Mouse (Mus musculus): Measurements from ENCODE around the gene Gm28363. TPM values are rescaled to one million over a fixed set of nuclear protein-coding genes. Genes with fewer than 3 reads are reported as not detected.
"Not testable (repeated sequence)": the region's sequence is repeated elsewhere in the genome, so short reads cannot be mapped to it uniquely, and the experiment has no call there.

Gm28363 gene
- not detected in 2 replicates for polyA plus RNA-seq (2015; fragmentation: Nextera tagmentation; extraction: Ambion mirVana)

DNA sequence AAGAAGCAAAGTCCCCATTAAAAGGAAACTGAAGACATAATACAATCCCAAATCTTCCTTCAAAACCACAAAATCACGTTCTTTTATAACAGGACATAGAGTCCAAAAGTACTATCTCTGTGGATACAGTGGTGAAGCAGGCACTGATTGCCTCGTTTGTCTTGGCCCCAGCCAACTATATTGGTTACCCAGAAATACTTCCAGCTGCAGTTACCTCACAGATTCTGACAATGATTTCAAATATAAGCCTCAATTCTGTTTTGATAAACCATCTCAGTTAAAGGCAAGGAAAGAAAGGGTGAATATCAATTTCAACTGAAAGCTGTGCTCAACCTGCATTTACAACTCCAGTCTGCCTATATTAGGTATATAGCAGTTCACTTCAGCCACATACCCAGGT is at the start of gene Gm28363:
Gene Gm28363, plus strand, starts transcription at position 301 of the 400 bp plus-strand sequence.
- not testable (repeated sequence) for H3K4me2 ChIP-seq (replicated peaks; ENCODE audit: low read depth, low read length); H3K9me3 ChIP-seq (ENCODE audit: low read length); H3K36me3 ChIP-seq (ENCODE audit: insufficient read depth, low read length); ATAC-seq (ENCODE audit: low FRiP score, low TSS enrichment); H3K4me3 ChIP-seq (ENCODE audit: low read length); H3K4me1 ChIP-seq (ENCODE audit: insufficient read depth, low read length); H3K27me3 ChIP-seq (ENCODE audit: insufficient read depth, low read length); H3K9ac ChIP-seq (replicated peaks; ENCODE audit: low read length); H3K27ac ChIP-seq (ENCODE audit: low read length)
- WGBS = 57% methylated on average over 2 of the region's 2 CpGs

- not testable (repeated sequence) for H3K4me3 ChIP-seq (ENCODE audit: low read length); H3K27ac ChIP-seq (ENCODE audit: low read length); H3K27me3 ChIP-seq (ENCODE audit: insufficient read depth, low read length); H3K36me3 ChIP-seq (ENCODE audit: insufficient read depth, low read length); H3K9ac ChIP-seq (replicated peaks; ENCODE audit: low read length); H3K4me1 ChIP-seq (ENCODE audit: insufficient read depth, low read length); ATAC-seq (ENCODE audit: low FRiP score, low TSS enrichment); H3K4me2 ChIP-seq (replicated peaks; ENCODE audit: low read depth, low read length); H3K9me3 ChIP-seq (ENCODE audit: low read length)
- WGBS = 62% methylated on average over 1 of the region's 1 CpGs
Observed at GRCm38 (mm10) chr1:117650236-117650635, 46.7 kb upstream of the Gm28363 start.

Other genes with a start within 250 kb of the Gm28363 start
- gene B020011L13Rik, start 84.0 kb downstream of the Gm28363 start, polyA plus RNA-seq (2015; fragmentation: Nextera tagmentation; extraction: Ambion mirVana) = not detected in 2 replicates
- not detected in 2 replicates for gene Gm28360, start 132.9 kb downstream of the Gm28363 start, polyA plus RNA-seq (2015; fragmentation: Nextera tagmentation; extraction: Ambion mirVana)
- gene Gm28168, start 230.9 kb downstream of the Gm28363 start, polyA plus RNA-seq (2015; fragmentation: Nextera tagmentation; extraction: Ambion mirVana) = not detected in 2 replicates